Mouse (Mus musculus) erythroblast, embryonic 14.5 days (primary cell): ENCODE measurements around the gene Nbr1.
"Not testable (repeated sequence)": the region's sequence is repeated elsewhere in the genome, so short reads cannot be mapped to it uniquely, and the experiment has no call there.

ENCODE experiments used
- GATA1 ChIP-seq: IDR thresholded peaks from 2 replicates; pipeline ENCODE4 v1.6.1; 2012; ENCODE audit warnings: low read length, inconsistent platforms, mixed read lengths
- TAL1 ChIP-seq: IDR thresholded peaks from 3 replicates; pipeline ENCODE4 v1.6.1; 2012; ENCODE audit warnings: low read length, inconsistent platforms, mixed read lengths

DNA sequence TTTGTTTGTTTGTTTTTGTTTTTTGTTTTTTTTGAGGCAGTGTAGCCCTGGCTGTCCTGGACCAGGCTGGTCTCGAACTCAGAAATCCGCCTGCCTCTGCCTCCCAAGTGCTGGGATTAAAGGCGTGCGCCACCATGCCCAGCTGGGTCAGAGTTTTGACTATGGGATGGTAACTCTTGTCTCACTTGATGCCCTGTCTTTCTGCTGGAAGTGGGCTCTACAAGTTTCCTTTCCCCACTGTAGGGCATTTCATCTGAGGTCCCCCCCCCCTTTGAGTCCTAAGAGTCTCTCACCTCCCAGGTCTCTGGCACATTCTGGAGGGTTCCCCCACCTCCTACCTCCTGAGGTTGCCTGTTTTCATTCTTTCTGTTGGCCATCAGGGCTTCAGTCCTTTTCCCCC lies 55.2 kb downstream of the Nbr1 start:
- not testable (repeated sequence) for TF ChIP-seq GATA1, TAL1
